Mouse (Mus musculus): ENCODE results near the gene Nxn. TPM values are rescaled to one million over a fixed set of nuclear protein-coding genes. Genes with fewer than 3 reads are reported as not detected.

Nxn gene
- total RNA-seq, 2 experiments from 2014 or later: 20.4 to 34.1 TPM

- no peak for DNase-seq (ENCODE audit: low spot score in 2 of 2)
These were observed 61.7 kb downstream of the Nxn start for GRCm38 (mm10) chr11:76337236-76337635.

GRCm38 (mm10) chr11:76336224-76336623 is 62.7 kb downstream of the Nxn start:
- no peak for DNase-seq (ENCODE audit: low spot score in 2 of 2)

DNA sequence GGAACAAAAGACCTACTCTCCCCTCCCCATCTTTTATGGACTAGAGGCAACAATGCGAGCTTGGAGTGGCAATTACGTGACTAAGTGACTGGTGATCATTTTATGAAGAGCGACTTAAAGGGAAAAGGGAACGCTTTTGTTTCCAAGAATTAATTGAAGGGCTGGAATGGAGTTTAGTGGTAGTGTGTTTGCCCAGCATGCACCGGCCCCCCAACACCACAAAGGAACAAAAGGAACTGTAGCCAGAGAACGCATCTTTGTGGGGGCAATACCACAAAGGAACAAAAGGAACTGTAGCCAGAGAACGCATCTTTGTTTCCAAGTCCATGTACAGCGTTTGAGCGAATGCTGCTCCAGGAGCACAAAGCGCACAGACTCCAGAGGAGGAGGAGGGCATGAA is 64.0 kb downstream of the Nxn start:
- DNase-seq (ENCODE audit: low spot score in 2 of 2): no peak

DNA sequence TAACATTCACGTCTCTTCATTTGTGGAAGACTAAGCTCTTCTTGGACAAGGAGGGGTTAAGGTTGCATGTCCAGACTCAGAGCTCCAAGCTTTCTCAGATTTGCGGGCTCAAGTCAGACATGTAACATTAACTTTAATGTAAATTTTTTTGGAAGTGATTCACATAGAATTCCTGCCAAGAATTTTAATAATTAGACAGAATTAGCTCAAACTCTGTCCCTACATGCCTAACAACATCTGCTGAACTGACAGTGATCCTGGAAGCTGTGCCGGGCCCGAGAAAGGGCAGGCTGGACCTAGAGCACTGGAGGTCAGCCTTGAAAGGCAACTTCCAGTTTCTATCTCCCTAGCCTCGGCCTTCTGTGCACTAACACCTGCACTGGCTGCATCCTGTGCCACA is 66.7 kb downstream of the Nxn start:
- no peak for DNase-seq (ENCODE audit: low spot score in 2 of 2)

DNA sequence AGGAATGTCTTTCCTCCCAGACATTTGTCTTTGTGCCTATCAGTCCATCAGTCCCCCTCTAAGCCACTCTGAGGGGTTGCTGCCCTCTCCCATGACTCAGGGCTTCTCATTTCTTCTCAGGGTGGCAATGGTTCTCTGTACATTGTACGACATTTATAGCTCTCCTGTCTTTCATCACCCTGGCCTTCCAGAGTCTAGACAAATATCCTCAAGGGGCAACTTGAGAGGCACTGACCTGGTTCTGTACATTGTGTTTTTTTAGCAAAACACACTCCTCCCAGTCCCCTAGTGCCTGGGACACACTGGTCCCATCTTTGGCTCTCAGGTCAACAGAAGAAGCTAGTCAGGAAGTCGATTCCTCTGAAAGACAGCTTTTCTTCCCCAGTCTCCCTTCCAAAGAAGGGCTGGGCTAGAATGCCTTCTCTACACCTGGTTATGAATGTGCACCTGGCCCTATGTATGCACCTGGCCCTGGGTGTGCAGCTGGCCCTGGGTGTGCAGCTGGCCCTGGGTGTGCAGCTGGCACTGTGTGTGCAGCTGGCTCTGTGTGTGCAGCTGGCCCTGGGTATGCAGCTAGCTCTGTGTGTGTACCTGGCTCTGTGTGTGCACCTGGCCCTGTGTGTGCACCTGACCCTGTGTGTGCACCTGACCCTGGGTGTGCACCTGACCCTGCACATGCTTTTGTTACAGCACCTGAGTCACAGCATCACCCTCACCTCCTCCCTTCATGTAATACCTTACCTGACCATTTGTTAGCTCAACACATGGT is 70.2 kb downstream of the Nxn start:
- DNase-seq (ENCODE audit: low spot score in 2 of 2): no peak

DNA sequence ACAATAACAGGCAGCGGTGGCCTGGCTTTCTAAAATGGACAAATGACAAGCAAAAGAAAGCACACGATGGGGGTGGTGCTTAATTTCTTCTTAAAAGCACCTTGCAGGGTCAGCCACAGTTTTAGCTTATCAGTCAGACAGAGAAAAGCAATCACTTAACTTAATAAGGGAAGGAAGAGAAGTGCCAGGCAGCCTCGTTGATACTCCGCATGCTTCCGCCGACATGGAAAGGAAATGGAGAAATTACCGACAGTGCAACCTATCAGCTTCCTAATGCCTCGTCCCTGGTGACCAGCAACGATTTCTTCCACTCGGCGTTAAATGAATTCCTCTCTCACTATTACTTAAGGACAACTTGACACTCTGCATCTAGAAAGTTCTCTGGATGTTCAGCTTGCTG is 70.9 kb downstream of the Nxn start:
- DNase-seq (ENCODE audit: low spot score in 2 of 2): no peak

DNA sequence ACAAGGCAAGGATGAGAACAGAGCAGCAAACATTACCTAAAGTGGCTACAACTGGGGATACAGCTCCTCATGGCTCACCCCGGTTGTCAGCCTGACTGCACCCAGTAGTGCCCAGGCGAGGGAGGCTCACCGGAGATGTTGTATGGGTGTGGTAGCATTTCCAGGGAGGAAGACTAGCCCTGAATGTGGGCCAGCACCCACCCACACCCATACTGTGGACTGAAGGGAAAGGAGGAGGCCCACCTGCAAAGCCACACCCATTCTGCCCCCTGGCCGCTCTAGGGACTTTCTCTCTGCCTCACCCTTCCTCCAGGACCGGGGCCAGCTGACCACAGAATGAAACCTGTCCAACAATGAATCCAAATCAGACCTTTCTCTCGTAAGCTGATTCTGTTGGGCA is 72.3 kb downstream of the Nxn start:
- no peak for DNase-seq (ENCODE audit: low spot score in 2 of 2)

GRCm38 (mm10) chr11:76326051-76326450 is 72.9 kb downstream of the Nxn start:
- no peak for DNase-seq (ENCODE audit: low spot score in 2 of 2)

DNA sequence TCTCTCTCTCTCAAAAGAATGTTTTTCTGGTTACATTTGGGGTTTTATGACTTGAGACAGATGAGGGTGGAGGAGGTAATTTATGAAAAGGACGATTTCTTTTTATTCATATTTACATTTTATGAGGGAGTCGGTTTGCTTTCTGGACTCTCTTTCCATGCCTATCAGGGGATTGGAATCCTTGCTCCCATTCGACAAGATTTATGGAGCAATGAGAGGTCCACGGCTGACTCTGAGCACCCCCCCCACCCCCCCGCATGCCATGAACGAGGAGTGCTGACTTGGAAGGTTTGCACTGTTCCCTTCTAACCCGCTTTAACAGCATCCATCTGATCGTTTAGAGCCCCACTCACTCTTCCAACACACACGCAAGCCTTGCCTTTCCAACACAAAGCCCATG is 74.1 kb downstream of the Nxn start:
- DNase-seq (ENCODE audit: low spot score in 2 of 2): no peak

DNA sequence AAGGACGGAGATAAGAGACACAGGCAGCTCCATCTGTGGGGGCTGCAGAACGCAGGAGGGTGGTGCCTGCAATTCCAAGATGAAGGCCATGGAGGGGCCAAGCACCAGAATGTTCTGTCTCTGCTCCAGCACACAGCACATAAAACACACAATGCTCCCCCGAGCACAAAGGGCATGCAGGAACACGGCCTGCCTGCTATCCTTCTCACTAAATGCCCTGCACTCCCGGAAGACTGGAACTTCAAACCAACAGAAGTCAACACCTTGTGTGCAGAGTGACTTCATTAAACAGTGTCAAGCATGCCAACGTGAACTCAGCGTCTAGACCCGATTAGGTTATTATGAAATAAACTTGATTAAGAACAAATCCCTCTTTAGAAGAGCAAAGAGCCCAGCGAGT is 74.7 kb downstream of the Nxn start:
- DNase-seq (ENCODE audit: low spot score in 2 of 2): no peak

- no peak for DNase-seq (ENCODE audit: low spot score in 2 of 2)
These were observed 76.0 kb downstream of the Nxn start for GRCm38 (mm10) chr11:76322939-76323338.

- DNase-seq (ENCODE audit: low spot score in 2 of 2): no peak
These were observed 76.9 kb downstream of the Nxn start for GRCm38 (mm10) chr11:76322081-76322480.

DNA sequence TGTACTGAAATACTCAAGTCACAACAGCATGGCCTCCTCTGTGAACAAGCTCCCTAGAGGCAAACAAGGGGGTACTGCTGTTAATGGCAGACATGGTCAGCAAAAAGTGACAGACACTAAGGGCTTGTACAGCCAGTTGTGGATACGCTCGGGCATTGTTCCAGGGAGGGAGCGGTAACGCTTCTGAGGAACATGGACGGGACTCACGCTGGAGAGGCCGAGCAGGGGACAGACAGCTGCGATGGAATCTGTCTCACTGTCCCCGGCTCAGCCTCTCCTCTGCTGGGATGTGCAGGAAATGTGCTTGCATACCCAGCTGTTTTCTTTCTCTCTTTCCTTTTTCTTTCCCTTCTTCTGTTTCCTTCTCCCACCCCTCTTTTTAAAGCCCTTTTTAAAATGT is 78.5 kb downstream of the Nxn start:
- DNase-seq (ENCODE audit: low spot score in 2 of 2): no peak

DNA sequence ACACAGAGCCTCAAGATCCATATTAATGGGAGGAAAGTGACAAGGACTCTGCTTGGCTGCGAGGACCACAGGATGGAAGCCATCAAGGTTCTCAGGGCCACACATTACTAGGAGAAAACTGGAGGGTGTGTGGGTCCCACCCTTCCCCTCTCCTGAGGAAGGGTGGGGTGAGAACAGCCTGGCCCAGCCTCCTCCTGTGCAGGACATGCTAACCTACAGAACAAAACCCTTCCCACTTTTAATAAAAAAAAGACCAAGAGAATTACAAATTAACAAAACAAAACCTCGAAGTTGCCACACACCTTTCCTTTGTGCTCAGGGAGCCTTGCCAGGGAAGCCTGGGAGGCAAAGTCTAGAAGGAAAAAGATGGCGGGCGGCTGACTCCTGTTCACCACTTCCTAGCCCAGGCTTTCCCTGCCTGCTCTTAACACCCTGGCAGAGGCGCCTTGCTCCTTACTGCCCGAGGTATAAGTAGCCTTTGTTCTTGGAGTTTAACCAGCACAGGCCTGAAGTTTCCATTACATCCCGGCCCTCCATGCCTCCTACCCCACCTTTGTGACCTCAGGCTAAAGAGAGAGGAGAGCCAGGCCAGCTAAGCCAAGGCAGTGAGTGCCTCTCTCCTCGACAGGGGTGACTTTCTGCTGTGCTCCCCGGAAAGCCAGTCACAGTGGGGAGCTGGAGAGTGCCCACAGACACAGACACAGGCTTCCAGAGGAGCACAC is 79.1 kb downstream of the Nxn start:
- DNase-seq (ENCODE audit: low spot score in 2 of 2): no peak

- no peak for DNase-seq (ENCODE audit: low spot score in 2 of 2)
These were observed 81.0 kb downstream of the Nxn start for GRCm38 (mm10) chr11:76317904-76318303.

DNA sequence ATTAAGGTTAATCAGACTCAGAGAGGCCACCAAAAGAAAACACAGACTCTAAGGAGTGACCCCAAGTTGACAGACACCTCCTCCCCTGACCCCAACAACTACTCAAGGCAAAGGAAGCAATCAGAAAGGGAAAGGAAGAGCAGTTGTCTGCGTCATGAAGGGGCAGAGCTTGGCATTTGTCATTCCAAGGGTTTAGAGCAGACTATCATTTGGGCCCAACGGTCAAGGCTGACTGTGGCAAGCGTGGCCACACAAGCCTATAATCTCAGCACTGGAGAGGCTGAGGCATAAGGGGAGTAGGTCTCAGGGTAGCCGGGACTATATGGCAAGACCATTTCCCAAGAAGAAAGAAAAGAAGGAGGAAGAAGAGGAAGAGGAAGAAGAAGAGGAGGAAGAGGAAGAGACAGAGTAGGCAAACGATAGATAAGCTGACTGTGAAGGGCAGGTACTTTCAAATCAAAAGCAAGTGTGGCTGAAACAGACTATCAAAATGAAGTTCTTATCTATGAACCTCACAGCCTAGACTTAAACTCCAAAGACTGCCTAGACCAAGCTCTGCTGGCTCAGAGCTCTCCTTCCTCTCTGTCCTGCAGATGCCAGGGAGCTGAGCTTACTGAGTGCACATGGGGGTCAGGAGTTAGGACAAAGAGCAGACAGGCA is 83.0 kb downstream of the Nxn start:
- DNase-seq (ENCODE audit: low spot score in 2 of 2): peak in 1 of 2 experiments; percentile 15

DNA sequence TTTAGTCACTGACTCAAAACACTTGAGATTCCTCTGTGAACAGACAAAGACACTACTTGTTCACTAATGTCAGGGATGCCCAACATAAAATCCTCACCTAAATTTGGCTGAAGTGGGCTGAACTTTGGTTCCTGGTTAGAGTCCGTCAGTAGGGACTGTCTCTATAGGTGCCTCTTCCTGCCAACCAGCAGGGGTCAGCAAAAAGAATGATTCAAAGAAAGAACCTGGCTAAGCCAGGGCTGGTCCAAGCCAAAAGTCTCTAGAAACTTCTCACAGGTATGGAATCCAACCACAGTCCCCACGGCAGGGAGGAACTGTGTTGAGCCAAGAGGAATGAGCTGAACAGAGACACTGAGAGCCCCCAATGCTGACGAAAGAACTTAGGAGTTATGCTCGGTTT is 84.2 kb downstream of the Nxn start:
- DNase-seq (ENCODE audit: low spot score in 2 of 2): no peak

GRCm38 (mm10) chr11:76314140-76314539 is 84.8 kb downstream of the Nxn start:
- no peak for DNase-seq (ENCODE audit: low spot score in 2 of 2)

- DNase-seq (ENCODE audit: low spot score in 2 of 2): no peak
These were observed 86.1 kb downstream of the Nxn start for GRCm38 (mm10) chr11:76312805-76313204.

DNA sequence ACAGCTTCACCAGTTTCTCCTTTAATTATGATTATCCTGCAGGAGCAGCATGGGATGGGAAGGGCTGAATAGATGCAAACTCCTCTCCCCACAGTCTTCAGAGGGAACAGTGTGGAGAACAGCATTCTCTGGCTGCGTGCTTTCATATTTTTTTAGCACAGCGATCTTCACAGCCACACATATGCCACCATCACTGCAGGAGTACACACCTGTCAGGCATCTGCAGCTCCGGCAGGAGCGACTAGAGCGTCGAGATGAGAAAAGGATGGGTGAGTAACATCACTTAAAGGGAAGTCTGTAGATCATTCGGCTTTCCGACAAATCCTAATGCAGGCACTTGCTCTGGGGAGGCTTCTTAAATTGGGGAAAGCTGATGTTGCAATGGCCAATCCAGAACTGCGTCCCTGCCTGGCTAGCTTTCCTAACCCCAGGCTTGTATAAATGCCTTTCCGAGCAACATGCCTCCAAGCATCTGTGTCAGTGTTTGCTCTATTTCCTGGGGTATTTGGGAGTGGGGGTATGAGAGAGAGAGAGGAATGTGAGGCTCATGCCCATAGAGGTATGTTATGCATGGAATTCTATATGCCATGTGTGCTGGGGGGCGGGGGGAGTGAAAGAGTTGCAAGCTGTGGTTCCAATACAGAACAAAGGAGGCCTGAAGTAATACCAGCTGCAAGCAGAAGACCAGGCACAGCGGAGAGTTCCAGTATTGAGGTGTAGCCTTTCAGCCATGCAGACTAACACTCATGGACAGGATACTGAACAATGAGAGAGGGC is 87.5 kb downstream of the Nxn start:
- no peak for DNase-seq (ENCODE audit: low spot score in 2 of 2)

- no peak for DNase-seq (ENCODE audit: low spot score in 2 of 2)
These were observed 89.1 kb downstream of the Nxn start for GRCm38 (mm10) chr11:76309868-76310267.
